Mouse (Mus musculus) forebrain, postnatal 0 days (tissue): ENCODE measurements around the gene Prpf6. TPM values are rescaled to one million over a fixed set of nuclear protein-coding genes. Genes with fewer than 3 reads are reported as not detected.

ENCODE experiments used
- ATAC-seq: fragments of 200-750 bp; cut with Nextera tagmentation; 2 replicates; pipeline ENCODE4 v1.8.0; 2017; ENCODE audit warnings: mild to moderate bottlenecking, moderate library complexity
- DNase-seq: peaks from one replicate; pipeline ENCODE4 v3.0.0-alpha.2; 2015
- H3K27ac ChIP-seq: fragments of 300-500 bp; sonication (generic); 2 replicates; pipeline ENCODE4 v1.5.1; 2014; ENCODE audit warnings: low read depth, mild to moderate bottlenecking, antibody characterized with exemption, low read length, moderate library complexity, mixed read lengths
- H3K27me3 ChIP-seq: fragments of 300-500 bp; sonication (generic); 2 replicates; pipeline ENCODE4 v1.6.1; 2014; ENCODE audit warnings: mild to moderate bottlenecking, low read length, mixed read lengths; ENCODE audit not compliant: insufficient read depth
- H3K36me3 ChIP-seq: fragments of 300-500 bp; sonication (generic); 2 replicates; pipeline ENCODE4 v1.6.1; 2014; ENCODE audit warnings: mild to moderate bottlenecking, moderate library complexity; ENCODE audit not compliant: insufficient read depth
- H3K4me1 ChIP-seq: fragments of 300-500 bp; sonication (generic); 2 replicates; pipeline ENCODE4 v1.6.1; 2014; ENCODE audit warnings: antibody characterized with exemption; ENCODE audit not compliant: insufficient read depth
- H3K4me2 ChIP-seq: fragments of 300-500 bp; sonication (generic); 2 replicates; pipeline ENCODE4 v1.6.1; 2014; ENCODE audit warnings: low read depth, mild to moderate bottlenecking, moderate library complexity
- H3K4me3 ChIP-seq: fragments of 300-500 bp; sonication (generic); 2 replicates; pipeline ENCODE4 v1.5.1; 2014; ENCODE audit warnings: low read depth, low read length, mixed read lengths
- H3K9ac ChIP-seq: fragments of 300-500 bp; sonication (generic); 2 replicates; pipeline ENCODE4 v1.6.1; 2014; ENCODE audit warnings: mild to moderate bottlenecking
- H3K9me3 ChIP-seq: fragments of 300-500 bp; sonication (generic); 2 replicates; pipeline ENCODE4 v1.6.1; 2016; ENCODE audit warnings: low read length
- CTCF ChIP-seq: sonication (generic); IDR thresholded peaks from 2 replicates; pipeline ENCODE4 v1.5.1; 2016; ENCODE audit warnings: antibody characterized with exemption, control low read depth, low read depth
- WGBS: fragments of 180-500 bp; shearing (Covaris S2); extraction: QIAGEN DNeasy Blood & Tissue Kit; methylation state at CpG from one replicate; pipeline ENCODE4 v1.1.7; 2014; 5-methylcytosine and 5-hydroxymethylcytosine counted together
- polyA plus RNA-seq: library from polyadenylated mRNA; unstranded; fragments of >200 nt; fragmentation: Nextera tagmentation; extraction: Ambion mirVana; gene quantifications from 2 replicates; pipeline ENCODE4 v1.2.1, GENCODE M21; 2015
- total RNA-seq: library from RNA; depleted of rRNA; stranded (reverse); fragments of >200 nt; gene quantifications from 2 replicates; pipeline ENCODE4 v1.2.3, GENCODE M21; 2014

Gene Prpf6
- total and polyA plus RNA-seq, 2 experiments from 2014 or later = 46.5 to 49.6 TPM

DNA sequence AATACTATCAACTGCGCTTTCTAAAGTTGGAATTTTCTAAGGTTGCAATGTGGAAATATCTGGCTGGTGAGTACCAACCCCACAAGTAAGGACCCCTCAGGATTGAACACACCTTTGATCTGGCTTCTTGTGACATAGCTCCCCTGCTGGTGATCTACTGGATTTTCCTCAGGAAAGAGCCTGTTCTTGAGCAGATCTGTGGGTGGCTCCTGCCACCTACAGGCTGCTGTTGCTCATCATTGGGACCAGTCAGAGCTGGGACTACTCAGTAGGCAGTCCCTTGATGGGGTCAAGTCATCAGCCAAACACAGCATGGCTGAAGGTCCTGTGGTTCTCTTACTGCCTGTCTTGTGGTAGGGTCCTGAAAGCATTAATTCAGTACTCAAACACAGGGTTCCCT lies 87.1 kb downstream of the Prpf6 start:
- ATAC-seq = peak; percentile 75
- Histone ChIP-seq H3K4me3 (no peak overlapping the region), H3K36me3 (peaks cover 2% of the 10 kb centered on the region; the same call in 1 of the 2 replicates), H3K27ac (no peak overlapping the region), H3K9ac (no peak overlapping the region), H3K4me1 (peaks cover 21% of the 10 kb centered on the region), H3K27me3 (0 out of 2 replicates have a peak, but pooled peaks cover 3% of the 10 kb centered on the region), H3K9me3 (no peaks in the 10 kb centered on the region), H3K4me2 (no peak overlapping the region)
- DNase-seq = peak; percentile 85
- peak; percentile 98 for TF ChIP-seq CTCF
- 47% methylated on average over 1 of the region's 1 CpGs for WGBS

DNA sequence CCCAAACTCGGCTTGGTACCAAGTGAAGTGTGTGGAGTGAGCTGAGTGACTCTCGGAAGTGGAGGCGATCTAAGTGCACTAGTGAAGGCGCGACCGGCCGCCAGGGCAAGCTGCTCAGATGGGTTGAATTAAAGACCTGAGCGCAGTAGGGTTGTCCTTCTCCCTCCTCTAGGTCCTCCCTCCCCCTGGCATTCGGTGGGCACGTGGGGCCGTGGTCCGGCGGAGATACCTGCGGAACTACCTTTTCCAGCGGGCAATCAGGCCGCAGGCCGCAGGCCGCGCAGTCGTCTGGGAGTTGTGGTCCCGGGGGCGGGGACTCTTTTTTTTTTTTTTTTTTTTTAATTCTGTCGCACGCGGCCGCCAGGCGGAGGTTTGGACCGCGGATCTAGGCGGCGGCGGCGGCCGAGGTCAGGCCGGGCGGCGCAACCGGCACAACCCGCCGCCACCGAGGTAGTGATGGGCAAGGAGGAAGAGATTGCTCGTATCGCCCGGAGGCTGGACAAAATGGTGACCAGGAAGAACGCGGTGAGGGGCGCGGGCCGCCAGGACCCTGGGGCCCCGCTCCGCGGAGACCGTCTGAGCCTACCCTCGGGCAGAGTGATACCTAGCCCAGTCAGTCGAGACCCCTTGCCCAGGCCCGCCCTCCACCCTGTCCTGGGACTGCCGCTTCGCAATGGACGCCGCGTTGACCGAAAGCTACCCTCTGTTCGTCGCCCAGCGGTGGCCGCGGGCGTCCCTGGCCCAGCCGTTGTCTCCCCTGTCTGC lies 88.5 kb downstream of the Prpf6 start, which contains the start of gene Tcea2:
Gene Tcea2 (plus strand): TSS at position 360 of the 765 bp plus-strand sequence.
- peak within 1 kb of the TSS; percentile 72 for H3K4me3 ChIP-seq
- peaks cover 10% of the 10 kb centered on the region; the same call in 1 of the 2 replicates for H3K36me3 ChIP-seq
- peak within 1 kb of the TSS; percentile 67 for H3K27ac ChIP-seq
- WGBS = under 1% methylated on average over 59 of the region's 69 CpGs
- peak; percentile 42 for TF ChIP-seq CTCF
- H3K27me3 ChIP-seq = no peaks in the 10 kb centered on the region
- peak within 1 kb of the TSS; percentile 97 for H3K4me2 ChIP-seq
- peak within 1 kb of the TSS; percentile 88 for H3K9ac ChIP-seq
- peaks cover 21% of the 10 kb centered on the region for H3K4me1 ChIP-seq
- no peaks in the 10 kb centered on the region for H3K9me3 ChIP-seq
- peak; percentile 84 for DNase-seq
- peak; percentile 44 for ATAC-seq

DNA sequence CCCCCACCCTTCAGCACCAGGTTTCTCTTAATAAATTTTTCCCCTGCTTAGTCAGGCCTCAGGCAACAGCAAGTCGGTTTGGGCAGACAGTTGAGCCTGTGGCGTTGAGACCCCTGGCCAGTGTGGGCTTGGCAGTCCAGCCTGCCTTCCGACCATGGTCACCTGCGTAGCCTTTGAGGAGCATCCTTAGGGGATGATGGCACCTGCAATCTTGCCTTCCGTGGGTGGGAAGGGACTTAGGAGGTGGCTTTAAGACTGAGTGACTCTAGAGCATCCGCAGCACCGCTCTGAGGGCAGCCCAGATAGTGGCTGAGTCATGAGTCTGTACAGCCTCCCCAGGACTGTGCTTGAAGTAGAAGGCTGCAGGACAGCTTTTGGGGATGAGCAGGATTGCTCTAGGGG lies 89.0 kb downstream of the Prpf6 start:
- H3K9ac ChIP-seq = peak overlapping the region; percentile 88
- ATAC-seq (peak; percentile 60), DNase-seq (peak; percentile 46)
- H3K4me2 ChIP-seq = peak overlapping the region; percentile 97
- H3K36me3 ChIP-seq = peaks cover 13% of the 10 kb centered on the region
- TF ChIP-seq CTCF = no peak
- H3K9me3 ChIP-seq = no peaks in the 10 kb centered on the region
- H3K27me3 ChIP-seq = no peaks in the 10 kb centered on the region
- H3K4me3 ChIP-seq = peak overlapping the region; percentile 72
- peak overlapping the region; percentile 67 for H3K27ac ChIP-seq
- H3K4me1 ChIP-seq = peaks cover 15% of the 10 kb centered on the region
- 12% methylated on average over 7 of the region's 7 CpGs for WGBS

DNA sequence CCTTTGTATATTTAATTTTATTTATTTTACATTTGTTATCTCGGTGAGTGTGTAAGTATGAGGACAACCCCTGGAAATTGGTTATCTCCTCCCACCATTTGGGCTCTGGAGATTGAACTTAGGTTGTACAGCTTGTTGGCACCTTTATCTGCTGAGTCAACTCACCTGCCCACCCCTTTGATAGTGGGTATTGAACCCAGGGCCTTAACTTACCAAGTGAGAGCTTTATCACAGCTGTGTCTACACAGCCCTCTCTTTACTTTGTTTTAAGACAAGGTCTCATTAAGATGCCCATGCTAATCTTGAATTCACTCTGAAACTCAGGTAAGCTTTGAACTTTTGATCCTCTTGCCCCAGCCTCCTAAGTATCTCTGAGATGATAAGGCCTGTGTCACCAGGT lies 90.3 kb downstream of the Prpf6 start:
- Histone ChIP-seq H3K9ac (no peak overlapping the region), H3K36me3 (peaks cover 21% of the 10 kb centered on the region), H3K9me3 (no peaks in the 10 kb centered on the region), H3K4me3 (no peak overlapping the region), H3K4me1 (peaks cover 13% of the 10 kb centered on the region), H3K27ac (no peak overlapping the region), H3K4me2 (no peak overlapping the region), H3K27me3 (no peaks in the 10 kb centered on the region)
- WGBS = 95% methylated on average over 1 of the region's 1 CpGs
- ATAC-seq (no peak), DNase-seq (no peak)
- no peak for TF ChIP-seq CTCF

DNA sequence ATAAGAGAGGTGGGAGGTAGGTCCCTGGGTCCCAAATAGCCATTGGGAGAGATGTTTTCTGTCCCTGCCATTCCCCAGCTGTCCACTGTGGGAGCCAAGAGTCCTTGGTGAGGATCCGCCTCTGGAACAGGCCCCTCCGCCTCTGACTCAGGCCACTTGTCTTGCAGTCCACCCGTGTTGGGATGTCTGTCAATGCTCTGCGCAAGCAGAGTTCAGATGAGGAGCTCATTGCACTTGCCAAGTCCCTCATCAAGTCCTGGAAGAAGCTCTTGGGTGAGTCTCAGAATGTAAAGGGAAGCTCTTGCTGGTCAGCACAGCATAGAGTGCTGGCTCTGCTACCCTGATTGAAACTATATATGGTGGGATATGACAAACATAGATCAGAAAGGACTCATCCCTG lies 91.7 kb downstream of the Prpf6 start:
- H3K9ac ChIP-seq = no peak overlapping the region
- WGBS = 70% methylated on average over 4 of the region's 4 CpGs
- no peak overlapping the region for H3K4me3 ChIP-seq
- H3K27ac ChIP-seq = no peak overlapping the region
- no peak for TF ChIP-seq CTCF
- no peak for ATAC-seq
- peaks cover 35% of the 10 kb centered on the region for H3K36me3 ChIP-seq
- no peak for DNase-seq
- no peaks in the 10 kb centered on the region for H3K27me3 ChIP-seq
- no peaks in the 10 kb centered on the region for H3K9me3 ChIP-seq
- H3K4me1 ChIP-seq = peaks cover 13% of the 10 kb centered on the region
- H3K4me2 ChIP-seq = no peak overlapping the region

DNA sequence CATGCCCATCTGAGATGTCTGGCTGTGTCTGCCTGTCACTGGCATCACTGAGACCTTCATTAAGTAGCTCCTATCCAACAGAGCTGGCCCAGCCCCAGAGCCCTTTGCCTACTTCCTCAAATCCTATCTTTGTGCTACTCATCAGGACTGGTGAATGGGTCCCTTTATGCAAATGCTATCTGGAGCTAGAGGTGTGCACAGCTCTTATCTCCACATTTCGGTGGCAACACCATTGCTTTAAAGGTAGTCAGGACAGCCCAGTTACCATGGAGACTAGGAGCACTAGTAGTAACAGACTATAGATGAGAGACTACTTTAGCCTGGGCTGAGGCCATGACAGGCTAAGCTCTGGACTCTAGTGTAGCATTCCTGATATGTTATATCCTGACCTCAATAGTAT lies 93.0 kb downstream of the Prpf6 start:
- 91% methylated on average over 1 of the region's 1 CpGs for WGBS
- Histone ChIP-seq H3K9me3 (no peaks in the 10 kb centered on the region), H3K27me3 (no peaks in the 10 kb centered on the region), H3K9ac (no peak overlapping the region), H3K36me3 (peaks cover 46% of the 10 kb centered on the region), H3K4me1 (peaks cover 13% of the 10 kb centered on the region), H3K4me2 (no peak overlapping the region), H3K4me3 (no peak overlapping the region), H3K27ac (no peak overlapping the region)
- no peak for TF ChIP-seq CTCF
- DNase-seq (no peak), ATAC-seq (no peak)

DNA sequence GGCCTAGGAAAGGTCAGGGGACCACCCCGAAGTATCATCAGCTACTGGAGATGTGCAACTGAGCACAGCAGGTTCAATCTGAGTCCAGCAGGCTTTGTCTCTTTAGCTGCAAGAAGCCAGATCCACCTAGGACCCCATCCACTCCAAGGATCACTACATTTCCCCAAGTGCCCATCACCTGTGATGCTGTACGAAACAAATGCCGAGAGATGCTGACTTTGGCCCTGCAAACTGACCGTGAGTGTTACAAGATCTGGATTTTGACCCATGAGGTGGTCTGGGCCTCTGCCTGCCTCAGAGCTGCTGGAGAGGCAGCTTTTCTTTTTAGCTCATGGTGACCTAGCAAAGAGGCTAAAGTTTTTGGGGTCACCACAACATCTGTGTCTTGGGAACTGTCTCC lies 94.0 kb downstream of the Prpf6 start:
- H3K9ac ChIP-seq = no peak overlapping the region
- no peak for TF ChIP-seq CTCF
- ATAC-seq = no peak

More for the DNA sequence above, 94.0 kb downstream of the Prpf6 start:
- DNase-seq = no peak
- Histone ChIP-seq H3K4me1 (peaks cover 13% of the 10 kb centered on the region), H3K9me3 (no peaks in the 10 kb centered on the region), H3K36me3 (peaks cover 46% of the 10 kb centered on the region), H3K4me2 (no peak overlapping the region), H3K4me3 (no peak overlapping the region), H3K27me3 (no peaks in the 10 kb centered on the region), H3K27ac (no peak overlapping the region)
- WGBS = 94% methylated on average over 4 of the region's 4 CpGs
